Mouse (Mus musculus) megakaryocyte, embryonic 14.5 days (primary cell): ENCODE data around the gene Cerk. TPM values are rescaled to one million over a fixed set of nuclear protein-coding genes. Genes with fewer than 3 reads are reported as not detected.
"Not testable (repeated sequence)": the region's sequence is repeated elsewhere in the genome, so short reads cannot be mapped to it uniquely, and the experiment has no call there.

Experiments
- H3K27me3 ChIP-seq: replicated peaks from 2 replicates; pipeline ENCODE3; 2012; ENCODE audit warnings: inconsistent platforms
- H3K36me3 ChIP-seq: replicated peaks from 2 replicates; pipeline ENCODE3; 2012; ENCODE audit warnings: low read length, inconsistent platforms, mixed read lengths
- H3K4me1 ChIP-seq: 2 replicates; pipeline ENCODE4 v1.6.1; 2012; ENCODE audit warnings: inconsistent platforms
- H3K4me3 ChIP-seq: replicated peaks from 2 replicates; pipeline ENCODE3; 2012; ENCODE audit warnings: moderate library complexity, mild to moderate bottlenecking, inconsistent platforms
- H3K9me3 ChIP-seq: 2 replicates; pipeline ENCODE4 v1.6.1; 2012; ENCODE audit warnings: inconsistent platforms
- FLI1 ChIP-seq: IDR thresholded peaks from 2 replicates; pipeline ENCODE4 v1.6.1; 2012; ENCODE audit warnings: low read length, inconsistent platforms, mixed read lengths
- GATA1 ChIP-seq: IDR thresholded peaks from 3 replicates; pipeline ENCODE4 v1.6.1; 2012; ENCODE audit warnings: mixed read lengths, low read length, inconsistent platforms, borderline replicate concordance
- polyA plus RNA-seq: library from polyadenylated mRNA; stranded (reverse); fragments of >175 nt; gene quantifications from 2 replicates; pipeline ENCODE4 v1.2.3, GENCODE M21; 2012; ENCODE audit warnings: low replicate concordance; ENCODE audit not compliant: insufficient read depth

Cerk gene
- polyA plus RNA-seq, 1 experiment, result 70.1 TPM

- Histone ChIP-seq H3K4me3 (no peak overlapping the region), H3K36me3 (peaks cover 98% of the 10 kb centered on the region), H3K4me1 (peaks cover 63% of the 10 kb centered on the region), H3K9me3 (no peaks in the 10 kb centered on the region), H3K27me3 (no peaks in the 10 kb centered on the region)
- TF ChIP-seq FLI1 (no peak), GATA1 (no peak)
Observed at GRCm38 (mm10) chr15:86164718-86165345, 21.1 kb downstream of the Cerk start.

GRCm38 (mm10) chr15:86161800-86162199 is 24.1 kb downstream of the Cerk start:
- H3K9me3 ChIP-seq, H3K27me3 ChIP-seq, H3K4me3 ChIP-seq: not testable (repeated sequence)
- H3K4me1 ChIP-seq, result peaks cover 49% of the 10 kb centered on the region
- H3K36me3 ChIP-seq, result peaks cover 95% of the 10 kb centered on the region

GRCm38 (mm10) chr15:86160906-86161305 is 25.0 kb downstream of the Cerk start:
- Histone ChIP-seq H3K9me3 (no peaks in the 10 kb centered on the region), H3K36me3 (peaks cover 96% of the 10 kb centered on the region), H3K4me1 (peaks cover 42% of the 10 kb centered on the region), H3K27me3 (no peaks in the 10 kb centered on the region), H3K4me3 (no peak overlapping the region)
- TF ChIP-seq FLI1 (no peak), GATA1 (no peak)

GRCm38 (mm10) chr15:86159719-86160118 is 26.2 kb downstream of the Cerk start:
- Histone ChIP-seq H3K4me1 (peaks cover 33% of the 10 kb centered on the region), H3K9me3 (no peaks in the 10 kb centered on the region), H3K36me3 (peaks cover 96% of the 10 kb centered on the region), H3K4me3 (peak overlapping the region; percentile 8), H3K27me3 (no peaks in the 10 kb centered on the region)
- TF ChIP-seq GATA1, result no peak
- no peak for TF ChIP-seq FLI1

GRCm38 (mm10) chr15:86159093-86159492 is 26.8 kb downstream of the Cerk start:
- H3K36me3 ChIP-seq, result peaks cover 96% of the 10 kb centered on the region
- peaks cover 32% of the 10 kb centered on the region for H3K4me1 ChIP-seq
- TF ChIP-seq GATA1 (no peak), FLI1 (no peak)
- no peak overlapping the region for H3K4me3 ChIP-seq
- H3K27me3 ChIP-seq, result no peaks in the 10 kb centered on the region
- no peaks in the 10 kb centered on the region for H3K9me3 ChIP-seq

GRCm38 (mm10) chr15:86156492-86156891 is 29.4 kb downstream of the Cerk start:
- Histone ChIP-seq H3K4me1 (peaks cover 25% of the 10 kb centered on the region), H3K36me3 (peaks cover 93% of the 10 kb centered on the region), H3K27me3 (no peaks in the 10 kb centered on the region), H3K9me3 (no peaks in the 10 kb centered on the region), H3K4me3 (no peak overlapping the region)
- TF ChIP-seq FLI1 (no peak), GATA1 (no peak)

- Histone ChIP-seq H3K9me3 (no peaks in the 10 kb centered on the region), H3K27me3 (no peaks in the 10 kb centered on the region), H3K4me1 (peaks cover 3% of the 10 kb centered on the region), H3K4me3 (no peak overlapping the region), H3K36me3 (peaks cover 93% of the 10 kb centered on the region)
- TF ChIP-seq GATA1, result no peak
- no peak for TF ChIP-seq FLI1
Observed at GRCm38 (mm10) chr15:86153481-86153960, 32.4 kb downstream of the Cerk start.

GRCm38 (mm10) chr15:86150593-86150992 is 35.3 kb downstream of the Cerk start:
- H3K4me3 ChIP-seq, result no peak overlapping the region
- H3K9me3 ChIP-seq, result no peaks in the 10 kb centered on the region
- no peak for TF ChIP-seq FLI1
- H3K4me1 ChIP-seq, result no peaks in the 10 kb centered on the region
- peaks cover 96% of the 10 kb centered on the region for H3K36me3 ChIP-seq
- H3K27me3 ChIP-seq, result no peaks in the 10 kb centered on the region

GRCm38 (mm10) chr15:86146922-86147321 is 39.0 kb downstream of the Cerk start:
- H3K9me3 ChIP-seq, result no peaks in the 10 kb centered on the region
- no peaks in the 10 kb centered on the region; the same call in 1 of the 2 replicates for H3K4me1 ChIP-seq
- H3K27me3 ChIP-seq, result no peaks in the 10 kb centered on the region
- no peak overlapping the region for H3K4me3 ChIP-seq
- peaks cover 97% of the 10 kb centered on the region for H3K36me3 ChIP-seq
- no peak for TF ChIP-seq FLI1
- TF ChIP-seq GATA1, result no peak

- TF ChIP-seq FLI1 (no peak), GATA1 (no peak)
- no peaks in the 10 kb centered on the region for H3K9me3 ChIP-seq
- H3K36me3 ChIP-seq, result peaks cover 97% of the 10 kb centered on the region
- H3K4me3 ChIP-seq, result no peak overlapping the region
- H3K27me3 ChIP-seq, result no peaks in the 10 kb centered on the region
- H3K4me1 ChIP-seq, result no peaks in the 10 kb centered on the region; the same call in 1 of the 2 replicates
Observed at GRCm38 (mm10) chr15:86145046-86145445, 40.9 kb downstream of the Cerk start.
